Mouse (Mus musculus) c-Kit-positive CD71-positive TER-119-negative erythroid progenitor cells, embryonic 14.5 days (primary cell): ENCODE measurements at regions not wholly inside any gene's neighbourhood (a gene's known extent, or its start where the extent isn't known, plus 50 kb on each side); places are given as distances from the start of the nearest gene placed in this dataset.

Experiments
- DNase-seq: peaks from one replicate; pipeline ENCODE4 v3.0.0-alpha.2; 2013; ENCODE audit warnings: low read depth

DNA sequence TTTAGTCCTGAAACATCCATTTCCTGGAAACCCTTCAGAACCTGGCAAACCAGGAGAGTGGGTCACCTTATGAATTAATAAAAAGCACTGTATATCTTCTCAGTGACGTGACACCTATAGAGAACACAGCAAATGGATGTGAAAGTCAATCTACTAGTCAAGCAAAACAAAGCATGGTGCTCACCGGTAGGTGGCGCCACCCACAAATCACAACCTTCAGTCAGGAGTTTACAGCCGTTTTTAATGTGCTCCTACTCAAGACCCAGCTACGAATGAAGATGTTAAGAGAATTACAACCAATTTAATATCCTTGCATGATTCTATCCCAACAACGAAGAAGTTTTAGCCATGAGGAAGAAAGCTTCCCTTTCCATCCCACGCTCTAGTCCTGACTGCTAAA lies 136.6 kb upstream of the Map3k7 start:
- no peak for DNase-seq

DNA sequence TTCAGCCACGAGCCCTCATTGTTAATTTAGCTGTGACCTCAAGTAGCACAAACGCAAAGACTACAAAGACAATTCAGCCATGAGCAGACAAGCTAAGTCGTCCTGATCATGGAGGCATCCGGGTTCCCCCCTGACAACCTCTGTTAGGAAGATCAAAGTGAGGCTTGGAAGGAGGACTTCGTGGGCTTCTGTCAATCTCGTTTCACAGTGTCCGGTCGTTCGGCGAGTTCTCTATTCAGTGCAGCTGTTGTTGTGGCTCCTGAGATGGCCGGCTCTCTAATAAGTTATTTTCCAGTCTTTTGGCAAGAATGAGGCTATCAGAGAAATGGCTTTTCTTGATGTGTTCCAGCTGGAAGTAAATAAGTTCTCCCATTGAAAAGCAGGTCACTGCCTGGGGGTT lies 133.7 kb upstream of the Map3k7 start:
- DNase-seq: no peak

DNA sequence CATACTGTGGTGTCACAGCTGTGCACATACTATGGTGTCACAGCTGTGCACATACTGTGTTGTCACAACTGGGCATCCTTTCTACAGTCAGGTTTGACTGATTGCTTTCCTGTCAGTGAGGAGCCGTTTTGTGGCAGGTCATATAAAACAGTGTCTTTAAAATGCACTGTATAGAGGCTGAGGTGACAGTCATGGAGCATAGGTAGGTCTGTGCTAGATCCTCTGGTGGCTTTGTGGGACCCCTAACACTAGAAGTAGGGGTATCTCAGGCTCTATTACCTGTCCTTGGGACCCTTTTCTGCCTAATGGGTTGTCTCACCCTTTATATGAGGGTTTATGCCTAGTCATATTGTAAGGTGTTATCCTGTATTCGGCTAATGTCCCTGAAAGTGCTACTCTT lies 132.4 kb upstream of the Map3k7 start:
- DNase-seq: no peak

DNA sequence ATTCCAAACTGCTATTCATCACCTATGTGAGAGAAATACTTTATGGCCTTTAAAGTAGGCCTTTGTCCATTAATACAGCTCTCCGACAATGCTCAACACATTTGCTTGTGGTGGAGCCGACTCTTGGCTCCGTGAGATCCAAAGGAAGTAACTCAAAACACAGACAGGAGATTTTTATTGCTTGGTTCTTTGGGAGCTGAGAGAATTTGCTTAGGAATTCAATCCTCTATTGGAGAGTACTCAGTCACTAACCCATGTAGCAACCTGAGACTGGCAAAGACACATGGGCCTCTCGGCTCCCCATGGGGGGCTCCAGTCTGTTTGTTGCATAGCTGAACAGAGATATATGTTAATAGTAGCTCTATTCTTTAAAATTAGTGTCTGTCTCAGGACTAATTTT lies 130.1 kb upstream of the Map3k7 start:
- DNase-seq: no peak

DNA sequence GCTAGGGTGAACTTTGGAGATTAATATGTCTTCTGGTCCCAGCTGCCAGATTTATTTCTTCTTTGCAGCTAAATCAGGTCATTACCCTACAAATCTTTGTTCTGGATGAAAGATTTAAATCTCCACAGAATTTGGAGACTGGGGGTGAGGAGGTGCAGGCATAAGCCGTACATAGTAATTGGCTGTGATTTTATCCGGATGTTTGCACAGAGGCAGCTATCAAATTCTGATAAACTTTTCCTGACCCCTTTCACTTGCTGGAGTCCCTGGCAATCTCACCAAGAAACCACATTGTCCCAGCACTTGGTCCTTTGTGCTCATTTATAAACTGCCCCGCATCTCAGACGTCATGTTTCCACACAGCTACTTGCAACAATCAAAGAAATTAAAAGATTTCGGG lies 128.8 kb upstream of the Map3k7 start:
- no peak for DNase-seq

DNA sequence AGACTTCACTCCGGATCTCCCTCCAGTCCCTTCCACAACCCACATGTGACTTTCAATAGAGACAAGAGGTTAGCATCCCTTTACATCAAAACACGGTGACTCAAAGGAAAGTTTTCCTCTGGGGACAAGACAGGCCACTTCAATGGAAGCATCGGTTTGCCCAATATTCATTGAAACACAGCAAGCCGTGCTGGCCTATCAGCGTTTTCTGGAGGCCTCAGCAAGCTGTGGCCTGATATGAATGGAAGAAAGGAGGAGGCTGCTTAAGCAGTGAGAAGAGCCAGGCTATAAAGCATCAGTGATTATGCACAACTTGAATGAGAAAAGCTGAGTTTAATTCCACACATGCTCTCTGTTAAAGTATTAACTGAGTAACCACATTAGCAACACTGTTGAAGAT lies 125.3 kb upstream of the Map3k7 start:
- no peak for DNase-seq

DNA sequence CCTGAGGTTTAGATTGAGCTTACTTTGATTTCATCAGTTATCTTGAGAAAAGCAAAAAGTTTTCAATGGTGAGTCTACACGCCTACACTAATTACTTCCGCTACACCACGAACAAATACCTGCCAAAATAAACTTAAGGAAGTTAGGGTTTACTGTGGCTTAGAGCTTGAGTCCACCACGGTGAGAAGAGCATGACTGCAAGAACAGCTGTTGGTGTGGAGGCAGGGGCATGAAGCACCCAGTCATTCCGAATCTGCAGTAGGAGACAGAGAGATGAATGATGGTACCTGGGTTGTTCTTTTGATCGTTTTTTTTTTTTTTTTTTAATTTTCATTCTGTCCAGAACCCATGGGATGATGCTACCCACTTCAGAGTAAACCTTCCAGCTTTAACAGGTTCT lies 114.1 kb upstream of the Map3k7 start:
- DNase-seq: no peak

DNA sequence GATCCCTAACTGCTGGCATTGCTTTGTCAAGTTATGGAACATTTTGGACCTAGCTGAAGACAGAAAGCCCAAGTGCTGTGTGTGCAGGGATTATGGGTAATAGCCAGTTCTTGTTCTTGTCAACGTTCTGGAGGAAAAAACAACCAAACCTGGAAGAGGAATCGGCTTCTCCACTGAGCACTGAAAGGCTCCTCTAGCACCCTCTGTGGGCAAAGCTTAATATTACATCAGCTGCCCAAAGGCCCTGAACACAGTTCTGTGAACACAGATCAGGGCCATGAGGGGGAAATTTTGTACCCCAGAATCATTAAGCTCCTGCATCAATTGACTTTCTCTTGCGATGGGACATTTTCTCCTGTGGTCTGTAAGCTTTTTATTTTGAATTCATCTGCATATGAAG lies 112.9 kb upstream of the Map3k7 start:
- no peak for DNase-seq

DNA sequence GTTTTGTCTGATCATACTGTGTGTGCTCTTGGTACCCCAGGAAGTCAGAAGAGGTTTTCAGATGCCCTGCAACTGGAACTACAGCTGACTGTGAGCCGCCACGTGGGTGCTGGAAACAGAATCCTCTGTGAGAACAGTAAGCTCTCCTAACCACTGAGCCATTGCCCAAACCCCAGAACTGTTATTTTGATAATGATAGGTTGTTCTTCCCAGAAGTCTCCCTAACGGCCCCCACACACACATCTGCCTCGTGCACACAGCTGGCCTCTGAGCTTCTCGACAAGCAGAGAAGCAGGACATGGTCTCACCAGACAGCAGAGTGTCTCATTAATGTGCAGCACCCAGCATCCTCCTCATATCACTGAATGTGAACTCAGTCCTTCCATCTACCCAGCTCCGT lies 110.0 kb upstream of the Map3k7 start:
- no peak for DNase-seq

DNA sequence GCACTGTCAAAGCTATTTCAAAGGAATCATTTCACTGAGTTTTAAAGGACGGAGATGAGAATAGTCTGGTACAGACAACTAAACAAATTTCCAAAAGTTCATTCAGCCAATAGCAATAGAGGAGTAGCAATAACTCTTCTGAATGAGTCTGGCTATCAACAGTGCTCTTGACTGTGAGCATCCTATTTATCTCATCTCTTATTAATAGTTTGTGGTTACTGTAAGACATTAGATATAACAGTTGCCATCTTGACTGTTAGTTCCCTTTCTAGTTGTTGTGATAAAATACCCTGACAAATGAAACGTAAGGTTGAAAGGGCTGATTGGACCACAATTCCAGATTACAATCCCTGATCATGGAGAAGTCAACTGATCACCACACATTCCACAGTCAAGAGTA lies 103.5 kb upstream of the Map3k7 start:
- no peak for DNase-seq

DNA sequence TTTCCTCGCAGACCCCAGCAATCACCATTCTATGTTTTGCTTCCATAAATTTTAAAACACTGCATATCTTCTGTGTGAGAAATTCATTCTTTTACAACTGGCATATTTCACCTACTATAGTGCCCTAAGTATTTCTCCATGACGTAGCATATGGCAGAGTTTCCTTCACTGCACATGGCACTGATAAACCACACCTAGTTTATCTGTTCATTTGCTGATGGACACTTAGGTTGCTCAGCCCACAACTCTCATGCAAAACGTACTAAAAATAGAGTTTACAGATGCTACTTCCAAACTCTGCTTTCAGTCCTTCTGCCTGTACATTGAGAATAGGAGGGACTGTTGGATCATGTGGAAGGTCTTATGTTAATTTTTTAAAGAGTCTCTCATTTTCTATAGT lies 102.7 kb upstream of the Map3k7 start:
- DNase-seq: no peak

DNA sequence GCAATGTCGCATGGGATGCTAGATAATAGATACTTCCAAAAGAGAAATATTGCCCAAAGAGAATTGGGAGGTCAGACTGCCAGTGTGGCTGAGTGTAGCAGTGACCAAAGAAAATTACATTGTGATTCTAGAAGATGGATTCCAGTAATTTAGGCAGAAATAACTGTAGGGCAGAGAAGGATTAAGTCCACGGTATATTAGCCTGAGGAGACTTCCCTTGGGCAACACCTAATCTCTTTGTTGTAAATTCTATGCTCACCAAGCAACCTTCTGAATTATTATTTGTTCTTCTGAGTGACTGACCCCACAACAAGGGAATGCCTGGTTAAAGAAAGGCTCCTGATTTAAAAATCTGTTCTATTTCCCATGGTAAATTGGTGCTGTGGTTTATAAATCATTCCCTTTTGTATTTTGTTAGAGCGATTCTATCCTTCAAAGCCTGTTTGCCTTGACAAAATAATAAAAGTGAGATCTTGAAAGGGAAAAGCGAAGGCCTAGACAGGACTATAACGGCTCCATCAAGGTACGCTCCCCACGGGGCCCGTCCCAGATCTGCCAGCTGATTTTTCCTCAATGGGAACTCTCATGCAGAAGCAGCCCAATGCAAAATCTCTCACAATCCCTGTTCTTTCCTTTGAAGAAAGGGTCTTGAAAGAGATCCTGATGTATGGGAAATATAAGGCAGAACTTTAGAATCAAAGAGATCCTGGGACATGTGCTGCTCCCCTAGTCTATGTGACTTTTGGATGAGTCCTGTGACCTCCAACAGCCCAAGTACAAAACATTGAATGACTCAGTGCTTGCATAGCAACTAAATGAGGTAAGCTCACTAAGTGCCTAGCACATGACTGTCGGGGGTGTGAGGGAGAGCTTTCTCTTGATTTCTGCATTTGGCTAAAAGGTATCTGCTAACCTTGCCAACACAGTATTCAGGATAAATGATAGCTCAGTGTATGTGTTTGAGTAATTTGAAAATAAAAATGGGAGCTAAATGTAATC lies 90.6 kb upstream of the Map3k7 start:
- DNase-seq: no peak

DNA sequence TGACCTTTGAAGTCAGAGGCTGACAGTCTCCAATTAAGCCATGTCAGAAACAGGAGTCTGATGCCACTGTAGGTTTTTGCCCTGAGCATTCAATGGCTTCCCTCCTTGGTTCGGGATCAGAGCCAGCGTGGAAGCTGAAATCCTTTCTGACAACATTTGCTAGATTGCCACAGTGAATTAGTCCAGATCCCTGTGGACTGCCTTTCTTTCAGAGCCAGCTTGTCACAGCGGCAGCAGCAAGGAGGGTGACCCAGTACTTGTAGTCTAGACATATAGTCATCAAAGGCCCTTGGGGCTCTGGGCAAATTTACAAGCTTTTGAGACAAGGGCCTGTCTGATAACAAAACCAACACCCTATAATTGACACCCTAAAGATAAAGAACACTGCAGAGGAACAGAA lies 86.5 kb upstream of the Map3k7 start:
- no peak for DNase-seq

DNA sequence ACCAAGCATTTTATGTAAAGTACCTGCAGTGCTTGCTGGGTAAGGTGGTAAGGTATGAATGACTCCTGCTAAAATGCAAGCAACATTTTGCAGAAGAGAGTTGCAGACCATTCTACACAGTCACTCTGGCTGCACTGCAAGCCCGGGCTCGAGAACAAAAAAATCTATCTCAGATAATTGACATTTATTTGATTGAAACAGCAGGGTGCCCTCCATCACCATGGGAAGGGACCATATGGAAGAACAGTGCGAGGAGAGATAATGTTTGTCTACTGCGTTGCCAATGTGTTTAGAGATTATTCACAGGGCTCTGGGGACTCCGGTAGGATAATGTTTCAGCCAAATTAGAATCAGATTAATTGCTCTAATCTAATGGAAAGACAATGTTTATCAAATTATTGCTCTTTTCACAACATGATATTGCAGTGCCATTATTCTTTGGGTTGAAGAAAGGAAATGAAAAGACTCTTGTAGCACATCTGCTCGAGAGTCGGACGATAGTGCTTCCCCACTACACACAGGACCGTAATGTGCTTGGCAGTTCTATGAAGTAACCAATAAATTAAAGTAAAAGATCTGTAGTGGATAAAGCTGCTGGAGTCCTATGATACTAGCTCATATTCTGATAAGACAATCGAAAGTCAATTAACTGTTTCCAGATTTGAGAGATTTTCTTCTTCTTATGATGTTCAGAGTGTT lies 85.3 kb upstream of the Map3k7 start:
- DNase-seq: no peak

DNA sequence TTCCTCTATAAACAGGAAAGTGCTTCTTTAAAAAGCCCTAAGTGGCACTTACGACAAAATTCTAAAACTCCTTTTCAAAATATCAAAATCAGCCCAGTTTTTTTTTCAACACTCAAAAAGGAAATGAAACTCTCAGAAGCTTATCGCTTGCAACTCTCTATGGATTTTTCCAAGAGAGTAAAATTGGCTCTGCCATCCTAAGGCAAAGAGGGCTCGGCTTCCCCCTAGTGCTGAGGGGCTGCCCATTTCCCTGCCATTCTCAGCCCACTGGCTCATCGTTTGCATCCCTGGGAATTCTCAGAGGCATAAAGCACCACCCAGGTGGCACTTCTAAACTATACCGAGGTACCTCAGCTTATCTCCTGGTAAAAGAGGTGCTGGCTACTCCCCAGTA lies 84.7 kb upstream of the Map3k7 start:
- DNase-seq: no peak

DNA sequence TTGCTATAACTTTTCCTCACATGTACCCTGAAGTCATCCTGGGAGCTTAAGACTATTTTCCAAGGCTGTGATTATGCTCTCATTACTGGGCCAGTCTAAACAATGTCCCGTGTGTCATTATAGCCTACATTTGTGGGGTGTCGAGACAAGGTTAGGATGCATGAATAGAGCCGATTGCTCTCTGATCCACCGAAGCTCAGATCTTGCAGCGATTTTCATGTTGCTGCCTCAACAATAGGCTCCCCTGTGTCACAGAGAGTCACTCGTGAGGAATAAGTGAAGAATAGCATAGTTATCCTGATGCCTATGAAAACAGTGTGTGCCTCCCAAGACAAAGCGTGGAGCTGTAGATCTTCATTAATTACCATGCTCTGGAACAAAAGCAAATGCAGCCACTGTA lies 83.7 kb upstream of the Map3k7 start:
- no peak for DNase-seq

DNA sequence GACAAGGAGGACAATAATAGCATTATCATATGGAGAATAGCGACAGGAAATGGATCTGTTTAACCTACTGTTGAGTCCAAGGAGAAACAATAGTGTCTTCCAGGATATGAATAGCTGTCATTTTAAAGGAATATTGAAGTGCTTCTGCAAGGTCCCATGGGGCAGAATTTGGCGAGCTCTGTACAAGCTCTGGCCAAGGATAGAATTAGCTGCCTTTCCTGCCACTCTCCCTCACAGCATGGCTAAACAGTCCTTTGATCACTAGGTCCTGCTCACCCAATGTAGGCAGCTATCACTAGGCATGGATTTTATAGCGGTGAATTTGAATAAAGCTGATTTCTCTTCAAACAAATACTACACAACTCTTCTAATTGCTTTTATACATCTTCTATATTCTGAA lies 74.2 kb upstream of the Map3k7 start:
- DNase-seq: no peak

DNA sequence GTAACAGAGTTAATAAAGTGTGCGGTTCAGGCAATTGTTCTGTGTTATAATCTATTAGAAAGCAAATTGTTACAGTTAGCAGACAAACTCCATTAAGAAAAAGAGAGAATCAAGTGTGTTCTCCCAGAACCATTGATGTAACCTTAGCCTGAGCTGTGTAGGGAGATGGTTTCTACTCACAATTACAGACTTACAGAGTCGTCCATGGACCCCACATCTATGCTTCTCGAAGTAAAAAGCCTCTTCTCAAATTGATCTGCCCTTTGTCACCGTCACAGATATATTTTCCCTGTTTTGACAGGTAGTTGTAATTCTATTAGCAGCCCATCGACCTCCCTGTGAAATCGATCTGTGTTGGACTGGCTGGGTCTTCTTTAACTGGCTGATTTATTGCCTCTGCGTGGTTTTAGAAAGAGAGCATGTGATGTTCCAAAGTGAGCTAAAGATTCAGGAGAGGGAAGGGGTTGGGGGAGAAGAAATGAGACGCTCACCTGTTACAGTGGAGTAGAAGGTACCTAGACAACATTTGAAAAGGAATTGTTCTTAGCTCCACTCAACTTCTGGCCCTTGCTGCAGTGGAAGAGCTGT lies 54.7 kb upstream of the Map3k7 start:
- no peak for DNase-seq
